Mouse (Mus musculus) bone marrow macrophage, adult 2 months (primary cell): ENCODE results near the gene Sh3tc1.

Experiments used
- CTCF ChIP-seq: IDR thresholded peaks from 2 replicates; pipeline ENCODE4 v1.5.1; 2012; ENCODE audit warnings: low read depth, mild to moderate bottlenecking, low read length, moderate library complexity
- POLR2A ChIP-seq: IDR thresholded peaks from 2 replicates; pipeline ENCODE4 v1.6.1; 2012; ENCODE audit warnings: mild to moderate bottlenecking, low read depth, low read length, borderline replicate concordance

DNA sequence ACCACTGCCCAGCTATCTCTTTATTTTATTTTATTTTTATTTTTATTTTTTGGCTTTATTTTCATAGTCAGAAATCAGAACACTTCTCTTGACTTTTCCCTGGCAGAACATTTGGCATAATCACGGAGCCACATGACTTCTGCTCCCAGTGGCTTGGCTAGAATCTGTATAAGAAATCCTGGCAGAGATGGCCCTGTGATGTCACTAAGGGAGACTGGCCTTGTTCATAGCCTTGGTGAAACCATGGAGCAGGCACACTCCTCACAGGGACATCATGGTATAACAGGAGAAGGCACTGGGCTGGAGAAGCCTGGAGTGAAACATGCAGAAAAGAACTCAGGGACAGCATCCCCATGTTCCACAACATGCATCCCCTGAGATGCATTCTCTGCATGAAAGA is 10.2 kb upstream of the Sh3tc1 start:
- TF ChIP-seq POLR2A (no peak), CTCF (no peak)
